Mouse (Mus musculus) small intestine, adult 2 months (tissue): ENCODE measurements around the gene Mrpl10.

Experiments used
- CTCF ChIP-seq: fragments of 200-500 bp; IDR thresholded peaks from 2 replicates; pipeline ENCODE4 v1.5.1; 2012; ENCODE audit warnings: low read depth, mild to moderate bottlenecking, control low read depth, inconsistent platforms, low read length, moderate library complexity, mixed read lengths; ENCODE audit not compliant: insufficient replicate concordance, insufficient read length; ENCODE audit errors: extremely low read depth
- POLR2A ChIP-seq: fragments of 200-500 bp; IDR thresholded peaks from 2 replicates; pipeline ENCODE4 v1.6.1; 2012; ENCODE audit warnings: low read depth, mild to moderate bottlenecking, control low read depth, inconsistent platforms, low read length, moderate library complexity

DNA sequence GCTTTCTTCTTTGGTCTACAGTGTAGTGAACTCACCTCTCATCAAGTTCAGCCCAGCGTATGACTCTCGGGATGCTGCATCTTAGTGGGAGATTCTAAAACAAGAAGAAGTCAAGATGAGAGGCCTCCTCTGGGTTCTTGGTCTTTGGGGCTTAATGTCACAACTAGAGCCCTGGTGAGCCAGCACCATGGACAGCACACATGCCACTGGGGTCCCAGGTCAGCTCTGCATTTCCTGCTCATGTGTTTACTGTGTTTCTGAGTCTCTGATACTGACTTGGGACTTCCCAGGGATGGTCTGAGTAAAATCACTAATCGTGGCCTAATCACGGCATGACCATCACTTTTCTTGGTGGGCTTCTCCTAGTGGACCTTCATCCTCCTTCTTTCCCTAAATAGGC is 37.4 kb downstream of the Mrpl10 start:
- no peak for TF ChIP-seq CTCF
- no peak for TF ChIP-seq POLR2A
